In genomic region chr12:95960505-95960871, GRCm38 (mm10) we compare ENCODE assay signal across 13 mouse cellular contexts.
A peak's percentile ranks its signal among the peaks of the same experiment; 100 is the strongest.
DNase-seq lines count a peak whose midpoint lies in the region; ATAC-seq and TF ChIP-seq lines count a peak whose summit lies in the region.
"Had no signal": no experiment of that assay in that cellular context is flagged by ENCODE, and none has a peak within 500 bp of the region (broad histone marks: within the 10 kb centered on the region; RNA-seq: fewer than 3 reads in every experiment).

No protein-coding gene starts in this region.

- no peak for TF ChIP-seq EP300 in heart, adult 2 months (IDR thresholded peaks at IDR 0.05; ENCODE audit: insufficient read depth, low read depth, low read length)

- no peak for DNase-seq in hindbrain, embryonic 10.5 days (ENCODE audit: low spot score)
- peak; percentile 5 for DNase-seq in right cerebral cortex, adult 18-20 months
- DNase-seq in right cerebral cortex, postnatal 4 days: no peak
- peak; percentile 74 for DNase-seq in retina, embryonic 14.5 days (ENCODE audit: low spot score)
- no peak for DNase-seq in heart, adult 11 months
- DNase-seq in heart, adult 2 months: no peak
- DNase-seq: adrenal gland, postnatal 14 days; cerebellum, adult 11-12 months; heart, postnatal 36 days; kidney, adult 8-10 months had no signal

- intact Hi-C loops in heart, adult 2 months (cut with DNase I): no loop called here

- no peaks in the 10 kb centered on the region for H3K79me2 ChIP-seq in heart, adult 2 months (replicated peaks; ENCODE audit: control insufficient read depth, insufficient read depth, low read length)

- no peak overlapping the region for H3K27ac ChIP-seq in hindbrain, embryonic 13.5 days
- H3K27ac ChIP-seq in hindbrain, embryonic 10.5 days: no peak overlapping the region
- no peak overlapping the region for H3K27ac ChIP-seq in forebrain, embryonic 12.5 days
- H3K27ac ChIP-seq in heart, adult 2 months: no peak overlapping the region
- H3K27ac ChIP-seq: stomach, postnatal 0 days had no signal

- H3K9ac ChIP-seq in hindbrain, embryonic 13.5 days: no peak overlapping the region
- H3K9ac ChIP-seq in forebrain, embryonic 12.5 days: no peak overlapping the region
- no peak overlapping the region for H3K9ac ChIP-seq in heart, adult 2 months (ENCODE audit: low read depth, low read length)

- H3K36me3 ChIP-seq in hindbrain, embryonic 13.5 days: no peaks in the 10 kb centered on the region
- H3K36me3 ChIP-seq in hindbrain, embryonic 10.5 days: no peaks in the 10 kb centered on the region
- no peaks in the 10 kb centered on the region for H3K36me3 ChIP-seq in forebrain, embryonic 12.5 days (replicated peaks)
- H3K36me3 ChIP-seq in heart, adult 2 months (ENCODE audit: control insufficient read depth, insufficient read depth, low read length): no peaks in the 10 kb centered on the region

- H3K9me3 ChIP-seq in hindbrain, embryonic 13.5 days: no peaks in the 10 kb centered on the region
- H3K9me3 ChIP-seq in hindbrain, embryonic 10.5 days: no peaks in the 10 kb centered on the region
- H3K9me3 ChIP-seq in forebrain, embryonic 12.5 days: no peaks in the 10 kb centered on the region

- no peak overlapping the region for H3K4me3 ChIP-seq in hindbrain, embryonic 13.5 days
- H3K4me3 ChIP-seq in hindbrain, embryonic 10.5 days: no peak overlapping the region
- no peak overlapping the region for H3K4me3 ChIP-seq in forebrain, embryonic 12.5 days (replicated peaks)
- H3K4me3 ChIP-seq in heart, adult 2 months: no peak overlapping the region

- no peak for TF ChIP-seq POLR2A in heart, adult 2 months (IDR thresholded peaks at IDR 0.05; ENCODE audit: insufficient read depth, low read depth, low read length)

- 33% methylated on average over 3 of the region's 3 CpGs for WGBS in hindbrain, embryonic 13.5 days
- 33% methylated on average over 3 of the region's 3 CpGs for WGBS in hindbrain, embryonic 10.5 days
- 6% methylated on average over 3 of the region's 3 CpGs for WGBS in forebrain, embryonic 12.5 days
- 53% methylated on average over 3 of the region's 3 CpGs for WGBS in heart, adult 2 months

- H3K4me2 ChIP-seq in hindbrain, embryonic 13.5 days: no peak overlapping the region
- H3K4me2 ChIP-seq in forebrain, embryonic 12.5 days: no peak overlapping the region

- 0 out of 2 replicates have a peak, but pooled peaks have one; percentile 24 for ATAC-seq in hindbrain, embryonic 13.5 days (ENCODE audit: low FRiP score)
- peak; percentile 84; the same call in 1 of the 2 replicates for ATAC-seq in forebrain, embryonic 12.5 days (ENCODE audit: low FRiP score)

- no peaks in the 10 kb centered on the region for H3K4me1 ChIP-seq in hindbrain, embryonic 13.5 days (replicated peaks)
- no peaks in the 10 kb centered on the region for H3K4me1 ChIP-seq in hindbrain, embryonic 10.5 days (replicated peaks)
- H3K4me1 ChIP-seq in forebrain, embryonic 12.5 days: no peaks in the 10 kb centered on the region
- H3K4me1 ChIP-seq in heart, adult 2 months (ENCODE audit: control insufficient read depth, insufficient read depth, low read length): no peaks in the 10 kb centered on the region

- no peak for TF ChIP-seq CTCF in heart, adult 2 months (IDR thresholded peaks at IDR 0.05)

- H3K27me3 ChIP-seq in hindbrain, embryonic 13.5 days: peaks cover 9% of the 10 kb centered on the region; the same call in 1 of the 2 replicates
- peaks cover 13% of the 10 kb centered on the region; the same call in 1 of the 2 replicates for H3K27me3 ChIP-seq in hindbrain, embryonic 10.5 days (ENCODE audit: insufficient read depth, poor library complexity, severe bottlenecking)
- 0 out of 2 replicates have a peak, but pooled peaks cover 3% of the 10 kb centered on the region for H3K27me3 ChIP-seq in forebrain, embryonic 12.5 days
- H3K27me3 ChIP-seq in heart, adult 2 months (ENCODE audit: control insufficient read depth, insufficient read depth, low read length): no peaks in the 10 kb centered on the region

Comparison
In these comparisons a context has a peak if more than half of its experiments do, and no peak if none do; other contexts are left out.
1. DNase-seq: peak in right cerebral cortex, adult 18-20 months (single experiment) and retina, embryonic 14.5 days (single experiment); none in hindbrain, embryonic 10.5 days (single experiment), right cerebral cortex, postnatal 4 days (single experiment), heart, adult 11 months (single experiment) and heart, adult 2 months (0 of 2).